Mouse (Mus musculus) midbrain, embryonic 12.5 days (tissue): ENCODE data around the gene Ruvbl1. TPM values are rescaled to one million over a fixed set of nuclear protein-coding genes. Genes with fewer than 3 reads are reported as not detected.

Experiments used
- ATAC-seq: fragments of 200-750 bp; cut with Nextera tagmentation; 2 replicates; pipeline ENCODE4 v1.8.0; 2017; ENCODE audit warnings: low read depth, moderate TSS enrichment, moderate library complexity; ENCODE audit not compliant: low FRiP score
- H3K27ac ChIP-seq: fragments of 300-500 bp; sonication (generic); replicated peaks from 2 replicates; pipeline ENCODE4 v1.5.1; 2016; ENCODE audit warnings: mild to moderate bottlenecking
- H3K27me3 ChIP-seq: fragments of 300-500 bp; sonication (generic); 2 replicates; pipeline ENCODE4 v1.6.1; 2016; ENCODE audit warnings: mild to moderate bottlenecking
- H3K36me3 ChIP-seq: fragments of 300-500 bp; sonication (generic); 2 replicates; pipeline ENCODE4 v1.6.1; 2016
- H3K4me1 ChIP-seq: fragments of 300-500 bp; sonication (generic); 2 replicates; pipeline ENCODE4 v1.6.1; 2016
- H3K4me2 ChIP-seq: fragments of 300-500 bp; sonication (generic); replicated peaks from 2 replicates; pipeline ENCODE4 v1.6.1; 2016; ENCODE audit warnings: mild to moderate bottlenecking, moderate library complexity
- H3K4me3 ChIP-seq: fragments of 300-500 bp; sonication (generic); 2 replicates; pipeline ENCODE4 v1.5.1; 2016; ENCODE audit warnings: mild to moderate bottlenecking
- H3K9ac ChIP-seq: fragments of 300-500 bp; sonication (generic); replicated peaks from 2 replicates; pipeline ENCODE4 v1.6.1; 2016; ENCODE audit warnings: mild to moderate bottlenecking, moderate library complexity
- H3K9me3 ChIP-seq: fragments of 300-500 bp; sonication (generic); 2 replicates; pipeline ENCODE4 v1.6.1; 2016; ENCODE audit warnings: mild to moderate bottlenecking
- WGBS: fragments of 180-500 bp; shearing (Covaris S2); methylation state at CpG from one replicate; pipeline ENCODE4 v1.1.7; 2016; 5-methylcytosine and 5-hydroxymethylcytosine counted together
- polyA plus RNA-seq: library from polyadenylated mRNA; unstranded; fragments of >200 nt; fragmentation: Nextera tagmentation; extraction: Ambion mirVana; gene quantifications from 2 replicates; pipeline ENCODE4 v1.2.1, GENCODE M21; 2016

Gene Ruvbl1
- polyA plus RNA-seq, 1 experiment from 2014 or later, result 129 TPM

GRCm38 (mm10) chr6:88500405-88500767 is 35.2 kb downstream of the Ruvbl1 start:
- Histone ChIP-seq H3K4me1 (peaks cover 7% of the 10 kb centered on the region), H3K9ac (peak overlapping the region; percentile 70; the same call in 1 of the 2 replicates), H3K27ac (no peak overlapping the region), H3K4me3 (peak overlapping the region; percentile 57), H3K27me3 (peaks cover 10% of the 10 kb centered on the region; the same call in 1 of the 2 replicates), H3K36me3 (peaks cover 60% of the 10 kb centered on the region), H3K9me3 (no peaks in the 10 kb centered on the region), H3K4me2 (peak overlapping the region; percentile 94)
- ATAC-seq, result no peak; the same call in 1 of the 2 replicates
- 9% methylated on average over 3 of the region's 3 CpGs for WGBS

GRCm38 (mm10) chr6:88502030-88502970 is 37.1 kb downstream of the Ruvbl1 start:
- no peak for ATAC-seq
- Histone ChIP-seq H3K27ac (no peak overlapping the region), H3K4me3 (no peak overlapping the region), H3K9me3 (no peaks in the 10 kb centered on the region), H3K9ac (no peak overlapping the region), H3K36me3 (peaks cover 64% of the 10 kb centered on the region), H3K4me2 (no peak overlapping the region), H3K4me1 (peaks cover 7% of the 10 kb centered on the region), H3K27me3 (peaks cover 10% of the 10 kb centered on the region; the same call in 1 of the 2 replicates)
- 87% methylated on average over 13 of the region's 13 CpGs for WGBS

- no peaks in the 10 kb centered on the region for H3K9me3 ChIP-seq
- no peak for ATAC-seq
- no peak overlapping the region for H3K4me3 ChIP-seq
- H3K9ac ChIP-seq, result no peak overlapping the region
- H3K27me3 ChIP-seq, result peaks cover 10% of the 10 kb centered on the region; the same call in 1 of the 2 replicates
- H3K27ac ChIP-seq, result no peak overlapping the region
- no peak overlapping the region for H3K4me2 ChIP-seq
- H3K36me3 ChIP-seq, result peaks cover 65% of the 10 kb centered on the region
- H3K4me1 ChIP-seq, result peaks cover 7% of the 10 kb centered on the region
- WGBS, result 92% methylated on average over 4 of the region's 4 CpGs
Measured at GRCm38 (mm10) chr6:88503044-88503443, 37.8 kb downstream of the Ruvbl1 start.

- ATAC-seq, result no peak
- H3K27me3 ChIP-seq, result no peaks in the 10 kb centered on the region
- no peak overlapping the region for H3K4me2 ChIP-seq
- peaks cover 70% of the 10 kb centered on the region for H3K36me3 ChIP-seq
- H3K4me1 ChIP-seq, result peaks cover 9% of the 10 kb centered on the region
- no peaks in the 10 kb centered on the region for H3K9me3 ChIP-seq
- no peak overlapping the region for H3K9ac ChIP-seq
- 94% methylated on average over 8 of the region's 8 CpGs for WGBS
- no peak overlapping the region for H3K27ac ChIP-seq
- H3K4me3 ChIP-seq, result no peak overlapping the region
Measured at GRCm38 (mm10) chr6:88513984-88514383, 48.8 kb downstream of the Ruvbl1 start.

- Histone ChIP-seq H3K27me3 (no peaks in the 10 kb centered on the region), H3K27ac (no peak overlapping the region), H3K4me3 (no peak overlapping the region), H3K9me3 (no peaks in the 10 kb centered on the region), H3K36me3 (peaks cover 65% of the 10 kb centered on the region), H3K4me1 (peaks cover 14% of the 10 kb centered on the region), H3K4me2 (no peak overlapping the region), H3K9ac (no peak overlapping the region)
- WGBS, result 88% methylated on average over 4 of the region's 4 CpGs
- ATAC-seq, result no peak
Measured at GRCm38 (mm10) chr6:88514546-88514945, 49.3 kb downstream of the Ruvbl1 start.

- Histone ChIP-seq H3K9me3 (no peaks in the 10 kb centered on the region), H3K27me3 (no peaks in the 10 kb centered on the region), H3K9ac (no peak overlapping the region), H3K4me1 (peaks cover 17% of the 10 kb centered on the region), H3K4me2 (no peak overlapping the region), H3K27ac (no peak overlapping the region), H3K4me3 (no peak overlapping the region), H3K36me3 (peaks cover 51% of the 10 kb centered on the region)
- WGBS, result 87% methylated on average over 8 of the region's 8 CpGs
- no peak for ATAC-seq
Measured at GRCm38 (mm10) chr6:88515971-88516370, 50.8 kb downstream of the Ruvbl1 start.

GRCm38 (mm10) chr6:88516667-88517066 is 51.5 kb downstream of the Ruvbl1 start:
- Histone ChIP-seq H3K4me3 (no peak overlapping the region), H3K4me2 (peak overlapping the region; percentile 34; the same call in 1 of the 2 replicates), H3K27me3 (no peaks in the 10 kb centered on the region), H3K36me3 (peaks cover 44% of the 10 kb centered on the region), H3K9me3 (no peaks in the 10 kb centered on the region), H3K27ac (no peak overlapping the region), H3K9ac (0 out of 2 replicates have a peak overlapping the region, but pooled peaks have one; percentile 20), H3K4me1 (peaks cover 17% of the 10 kb centered on the region)
- 83% methylated on average over 5 of the region's 5 CpGs for WGBS
- ATAC-seq, result no peak

GRCm38 (mm10) chr6:88517701-88518403 is 52.6 kb downstream of the Ruvbl1 start:
- 20% methylated on average over 18 of the region's 18 CpGs for WGBS
- peak overlapping the region; percentile 95 for H3K4me2 ChIP-seq
- H3K4me3 ChIP-seq, result peak overlapping the region; percentile 92
- peaks cover 32% of the 10 kb centered on the region for H3K36me3 ChIP-seq
- peak overlapping the region; percentile 90 for H3K9ac ChIP-seq
- ATAC-seq, result no peak
- no peaks in the 10 kb centered on the region for H3K9me3 ChIP-seq
- H3K27me3 ChIP-seq, result no peaks in the 10 kb centered on the region
- peaks cover 17% of the 10 kb centered on the region for H3K4me1 ChIP-seq
- peak overlapping the region; percentile 78 for H3K27ac ChIP-seq

GRCm38 (mm10) chr6:88518404-88519263 is 53.4 kb downstream of the Ruvbl1 start, which contains the start of gene Sec61a1:
Sec61a1 (minus strand) TSS chr6:88518905.
- peaks cover 17% of the 10 kb centered on the region for H3K4me1 ChIP-seq
- no peaks in the 10 kb centered on the region for H3K27me3 ChIP-seq
- no peaks in the 10 kb centered on the region for H3K9me3 ChIP-seq
- peak within 1 kb of the TSS; percentile 89 for H3K27ac ChIP-seq
- H3K36me3 ChIP-seq, result peaks cover 27% of the 10 kb centered on the region
- H3K9ac ChIP-seq, result peak within 1 kb of the TSS; percentile 90
- peak within 1 kb of the TSS; percentile 92 for H3K4me3 ChIP-seq
- ATAC-seq, result peak; percentile 97
- peak within 1 kb of the TSS; percentile 95 for H3K4me2 ChIP-seq
- under 1% methylated on average over 80 of the region's 80 CpGs for whole genome bisulfite sequencing

GRCm38 (mm10) chr6:88521821-88522220 is 56.6 kb downstream of the Ruvbl1 start:
- H3K27ac ChIP-seq, result no peak overlapping the region
- H3K4me2 ChIP-seq, result no peak overlapping the region
- H3K9ac ChIP-seq, result no peak overlapping the region
- no peak for ATAC-seq
- no peaks in the 10 kb centered on the region for H3K9me3 ChIP-seq
- H3K4me1 ChIP-seq, result peaks cover 13% of the 10 kb centered on the region
- H3K27me3 ChIP-seq, result no peaks in the 10 kb centered on the region
- no peak overlapping the region for H3K4me3 ChIP-seq
- WGBS, result 88% methylated on average over 7 of the region's 7 CpGs
- no peaks in the 10 kb centered on the region for H3K36me3 ChIP-seq

- Histone ChIP-seq H3K4me1 (peaks cover 8% of the 10 kb centered on the region), H3K9me3 (no peaks in the 10 kb centered on the region), H3K27me3 (no peaks in the 10 kb centered on the region), H3K4me2 (no peak overlapping the region), H3K36me3 (no peaks in the 10 kb centered on the region), H3K9ac (no peak overlapping the region), H3K27ac (no peak overlapping the region), H3K4me3 (no peak overlapping the region)
- no peak for ATAC-seq
- 75% methylated on average over 3 of the region's 3 CpGs for WGBS
Measured at GRCm38 (mm10) chr6:88522606-88523005, 57.4 kb downstream of the Ruvbl1 start.
